ENCODE assay signal across 9 mouse cellular contexts in the genomic region with DNA sequence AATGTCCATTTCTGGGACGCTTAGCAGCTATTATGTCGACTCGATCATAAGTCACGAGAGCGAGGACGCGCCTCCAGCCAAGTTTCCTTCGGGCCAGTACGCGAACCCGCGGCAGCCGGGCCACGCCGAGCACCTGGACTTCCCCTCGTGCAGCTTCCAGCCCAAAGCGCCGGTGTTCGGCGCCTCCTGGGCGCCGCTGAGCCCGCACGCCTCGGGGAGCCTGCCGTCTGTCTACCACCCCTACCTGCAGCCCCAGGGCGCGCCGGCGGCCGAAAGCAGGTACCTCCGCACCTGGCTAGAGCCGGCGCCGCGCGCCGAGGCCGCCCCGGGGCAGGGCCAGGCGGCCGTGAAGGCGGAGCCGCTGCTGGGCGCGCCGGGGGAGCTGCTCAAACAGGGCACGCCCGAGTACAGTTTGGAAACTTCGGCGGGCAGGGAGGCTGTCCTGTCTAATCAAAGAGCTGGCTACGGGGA. TPM values are rescaled to one million over a fixed set of nuclear protein-coding genes. Genes with fewer than 3 reads are reported as not detected.
A peak's percentile ranks its signal among the peaks of the same experiment; 100 is the strongest.
DNase-seq lines count a peak whose midpoint lies in the region; ATAC-seq and TF ChIP-seq lines count a peak whose summit lies in the region.
"Had no signal": no experiment of that assay in that cellular context is flagged by ENCODE, and none has a peak within 500 bp of the region (broad histone marks: within the 10 kb centered on the region; RNA-seq: fewer than 3 reads in every experiment).

No protein-coding gene starts in this region.

- H3K36me3 ChIP-seq in forebrain, embryonic 12.5 days (replicated peaks) = no peaks in the 10 kb centered on the region
- H3K36me3 ChIP-seq in forebrain, embryonic 13.5 days (ENCODE audit: poor library complexity, severe bottlenecking) = no peaks in the 10 kb centered on the region
- H3K36me3 ChIP-seq in E14TG2a.4 (ENCODE audit: insufficient read depth, low read length) = no peaks in the 10 kb centered on the region
- no peaks in the 10 kb centered on the region for H3K36me3 ChIP-seq in hindbrain, postnatal 0 days (ENCODE audit: insufficient read depth, low read length)
- no peaks in the 10 kb centered on the region for H3K36me3 ChIP-seq in liver, embryonic 12.5 days
- H3K36me3 ChIP-seq in midbrain, embryonic 10.5 days = no peaks in the 10 kb centered on the region

- H3K9ac ChIP-seq in forebrain, embryonic 12.5 days = no peak overlapping the region
- H3K9ac ChIP-seq in forebrain, embryonic 13.5 days = no peak overlapping the region
- H3K9ac ChIP-seq in hindbrain, postnatal 0 days (replicated peaks; ENCODE audit: low read length) = no peak overlapping the region
- no peak overlapping the region for H3K9ac ChIP-seq in liver, embryonic 12.5 days

- under 1% methylated on average over 52 of the region's 52 CpGs for WGBS in forebrain, embryonic 12.5 days
- under 1% methylated on average over 43 of the region's 52 CpGs for WGBS in forebrain, embryonic 13.5 days
- under 1% methylated on average over 50 of the region's 52 CpGs for WGBS in hindbrain, postnatal 0 days
- WGBS in liver, embryonic 12.5 days (ENCODE audit: insufficient replicate concordance) = 1% methylated on average over 52 of the region's 52 CpGs
- under 1% methylated on average over 52 of the region's 52 CpGs for WGBS in midbrain, embryonic 10.5 days

- H3K27me3 ChIP-seq in forebrain, embryonic 12.5 days = peaks cover 97% of the 10 kb centered on the region
- H3K27me3 ChIP-seq in forebrain, embryonic 13.5 days = peaks cover 99% of the 10 kb centered on the region
- H3K27me3 ChIP-seq in E14TG2a.4 (ENCODE audit: insufficient read depth, low read length) = peaks cover 97% of the 10 kb centered on the region
- H3K27me3 ChIP-seq in hindbrain, postnatal 0 days (ENCODE audit: insufficient read depth, low read length) = peaks cover 95% of the 10 kb centered on the region
- H3K27me3 ChIP-seq in liver, embryonic 12.5 days (replicated peaks) = peaks cover 98% of the 10 kb centered on the region
- peaks cover 100% of the 10 kb centered on the region for H3K27me3 ChIP-seq in midbrain, embryonic 10.5 days (ENCODE audit: low read depth, poor library complexity, severe bottlenecking)

- no peaks in the 10 kb centered on the region for H3K9me3 ChIP-seq in forebrain, embryonic 12.5 days
- H3K9me3 ChIP-seq in forebrain, embryonic 13.5 days (replicated peaks) = no peaks in the 10 kb centered on the region
- no peaks in the 10 kb centered on the region for H3K9me3 ChIP-seq in E14TG2a.4 (ENCODE audit: low read length)
- H3K9me3 ChIP-seq in hindbrain, postnatal 0 days (ENCODE audit: low read length) = no peaks in the 10 kb centered on the region
- no peaks in the 10 kb centered on the region for H3K9me3 ChIP-seq in liver, embryonic 12.5 days (replicated peaks)
- H3K9me3 ChIP-seq in midbrain, embryonic 10.5 days (replicated peaks) = no peaks in the 10 kb centered on the region

- ATAC-seq in forebrain, embryonic 12.5 days (ENCODE audit: low FRiP score) = no peak
- no peak for ATAC-seq in forebrain, embryonic 13.5 days
- ATAC-seq in hindbrain, postnatal 0 days = no peak
- no peak for ATAC-seq in liver, embryonic 12.5 days

- H3K4me1 ChIP-seq in forebrain, embryonic 12.5 days = peaks cover 7% of the 10 kb centered on the region; the same call in 1 of the 2 replicates
- peaks cover 4% of the 10 kb centered on the region; the same call in 1 of the 2 replicates for H3K4me1 ChIP-seq in forebrain, embryonic 13.5 days
- peaks cover 26% of the 10 kb centered on the region for H3K4me1 ChIP-seq in E14TG2a.4 (replicated peaks; ENCODE audit: low read depth, low read length)
- no peaks in the 10 kb centered on the region for H3K4me1 ChIP-seq in hindbrain, postnatal 0 days (ENCODE audit: insufficient read depth, low read length)
- H3K4me1 ChIP-seq in liver, embryonic 12.5 days = peaks cover 13% of the 10 kb centered on the region; the same call in 1 of the 2 replicates
- peaks cover 18% of the 10 kb centered on the region for H3K4me1 ChIP-seq in midbrain, embryonic 10.5 days

- H3K4me3 ChIP-seq in forebrain, embryonic 12.5 days (replicated peaks) = 0 out of 2 replicates have a peak overlapping the region, but pooled peaks have one; percentile 10
- H3K4me3 ChIP-seq in forebrain, embryonic 13.5 days = no peak overlapping the region
- H3K4me3 ChIP-seq in E14TG2a.4 (replicated peaks; ENCODE audit: low read length) = peak overlapping the region; percentile 71
- H3K4me3 ChIP-seq in hindbrain, postnatal 0 days (ENCODE audit: low read length) = peak overlapping the region; percentile 14; the same call in 1 of the 2 replicates
- H3K4me3 ChIP-seq in liver, embryonic 12.5 days = peak overlapping the region; percentile 23
- no peak overlapping the region for H3K4me3 ChIP-seq in midbrain, embryonic 10.5 days

- H3K4me2 ChIP-seq in forebrain, embryonic 12.5 days = no peak overlapping the region
- H3K4me2 ChIP-seq in forebrain, embryonic 13.5 days = no peak overlapping the region
- peak overlapping the region; percentile 42; the same call in 1 of the 2 replicates for H3K4me2 ChIP-seq in hindbrain, postnatal 0 days (ENCODE audit: low read depth, low read length)
- H3K4me2 ChIP-seq in liver, embryonic 12.5 days = peak overlapping the region; percentile 40

- no peak for TF ChIP-seq CTCF in E14TG2a.4 (conservative IDR thresholded peaks at IDR 0.05; ENCODE audit: low read length)
- no peak for TF ChIP-seq CTCF in hindbrain, postnatal 0 days (IDR thresholded peaks at IDR 0.05; ENCODE audit: low read depth)

- H3K27ac ChIP-seq in forebrain, embryonic 12.5 days = no peak overlapping the region
- no peak overlapping the region for H3K27ac ChIP-seq in forebrain, embryonic 13.5 days
- H3K27ac ChIP-seq in hindbrain, postnatal 0 days = no peak overlapping the region
- no peak overlapping the region for H3K27ac ChIP-seq in liver, embryonic 12.5 days
- H3K27ac ChIP-seq in midbrain, embryonic 10.5 days (replicated peaks) = no peak overlapping the region

- no peak for DNase-seq in hindbrain, postnatal 0 days (ENCODE audit: low spot score)
- DNase-seq in right cerebral cortex, postnatal 25 days = no peak
- no peak for DNase-seq in midbrain, embryonic 10.5 days (ENCODE audit: low spot score)
- DNase-seq in layer of hippocampus, postnatal 10 days (ENCODE audit: low spot score in 2 of 2) = no peak

RNA-seq across cellular contexts. Expression of a gene that starts 0.3 kb away (rescaled TPM):
- not detected in 2 replicates for polyA plus RNA-seq in forebrain, embryonic 12.5 days (2016; fragmentation: Nextera tagmentation; extraction: Ambion mirVana)
- polyA plus RNA-seq in forebrain, embryonic 13.5 days (2015; fragmentation: Nextera tagmentation; extraction: Ambion mirVana) = not detected in 2 replicates
- total RNA-seq in hindbrain, postnatal 0 days (2014; rRNA removed) = 0.40 TPM in 1 of 2 replicates, not detected in the other
- polyA plus RNA-seq in hindbrain, postnatal 0 days (2015; fragmentation: Nextera tagmentation; extraction: Ambion mirVana) = 0.13 TPM in 1 of 2 replicates, not detected in the other
- polyA plus RNA-seq in liver, embryonic 12.5 days (2016; fragmentation: Nextera tagmentation; extraction: Ambion mirVana) = not detected in 2 replicates
- polyA plus RNA-seq in midbrain, embryonic 10.5 days (2016; fragmentation: Nextera tagmentation; extraction: Ambion mirVana) = not detected in 2 replicates
- total RNA-seq in layer of hippocampus, postnatal 10 days (2021) = not detected
- polyA plus RNA-seq: C2C12 had no signal

RNA-seq across cellular contexts. Expression of a gene that starts 10.1 kb away (rescaled TPM):
- polyA plus RNA-seq in forebrain, embryonic 12.5 days (2016; fragmentation: Nextera tagmentation; extraction: Ambion mirVana) = not detected in 2 replicates
- not detected in 2 replicates for polyA plus RNA-seq in forebrain, embryonic 13.5 days (2015; fragmentation: Nextera tagmentation; extraction: Ambion mirVana)
- total RNA-seq in hindbrain, postnatal 0 days (2014; rRNA removed) = 28.0 and 66.5 TPM in 2 replicates
- polyA plus RNA-seq in hindbrain, postnatal 0 days (2015; fragmentation: Nextera tagmentation; extraction: Ambion mirVana) = 4.6 and 6.2 TPM in 2 replicates
- not detected in 2 replicates for polyA plus RNA-seq in liver, embryonic 12.5 days (2016; fragmentation: Nextera tagmentation; extraction: Ambion mirVana)
- polyA plus RNA-seq in midbrain, embryonic 10.5 days (2016; fragmentation: Nextera tagmentation; extraction: Ambion mirVana) = not detected in 2 replicates
- total RNA-seq in layer of hippocampus, postnatal 10 days (2021) = not detected

RNA-seq across cellular contexts. Expression of a gene that starts 14.8 kb away (rescaled TPM):
- not detected in 2 replicates for polyA plus RNA-seq in forebrain, embryonic 12.5 days (2016; fragmentation: Nextera tagmentation; extraction: Ambion mirVana)
- not detected in 2 replicates for polyA plus RNA-seq in forebrain, embryonic 13.5 days (2015; fragmentation: Nextera tagmentation; extraction: Ambion mirVana)
- 11.0 and 21.7 TPM in 2 replicates for total RNA-seq in hindbrain, postnatal 0 days (2014; rRNA removed)
- polyA plus RNA-seq in hindbrain, postnatal 0 days (2015; fragmentation: Nextera tagmentation; extraction: Ambion mirVana) = 10.1 and 16.8 TPM in 2 replicates
- polyA plus RNA-seq in liver, embryonic 12.5 days (2016; fragmentation: Nextera tagmentation; extraction: Ambion mirVana) = 0.18 and 0.37 TPM in 2 replicates
- not detected in 2 replicates for polyA plus RNA-seq in midbrain, embryonic 10.5 days (2016; fragmentation: Nextera tagmentation; extraction: Ambion mirVana)
- total RNA-seq in layer of hippocampus, postnatal 10 days (2021) = not detected

RNA-seq across cellular contexts. Expression of a gene that starts 20.7 kb away (rescaled TPM):
- not detected in 2 replicates for polyA plus RNA-seq in forebrain, embryonic 12.5 days (2016; fragmentation: Nextera tagmentation; extraction: Ambion mirVana)
- polyA plus RNA-seq in forebrain, embryonic 13.5 days (2015; fragmentation: Nextera tagmentation; extraction: Ambion mirVana) = not detected in 2 replicates
- total RNA-seq in hindbrain, postnatal 0 days (2014; rRNA removed) = 23.2 and 30.2 TPM in 2 replicates
- 29.0 and 36.3 TPM in 2 replicates for polyA plus RNA-seq in hindbrain, postnatal 0 days (2015; fragmentation: Nextera tagmentation; extraction: Ambion mirVana)
- polyA plus RNA-seq in liver, embryonic 12.5 days (2016; fragmentation: Nextera tagmentation; extraction: Ambion mirVana) = 0.30 TPM in 2 replicates
- polyA plus RNA-seq in midbrain, embryonic 10.5 days (2016; fragmentation: Nextera tagmentation; extraction: Ambion mirVana) = not detected in 2 replicates
- total RNA-seq in layer of hippocampus, postnatal 10 days (2021) = not detected

RNA-seq across cellular contexts. Expression of a gene that starts 31.6 kb away (rescaled TPM):
- not detected in 2 replicates for polyA plus RNA-seq in forebrain, embryonic 12.5 days (2016; fragmentation: Nextera tagmentation; extraction: Ambion mirVana)
- 0.09 TPM in 1 of 2 replicates, not detected in the other for polyA plus RNA-seq in forebrain, embryonic 13.5 days (2015; fragmentation: Nextera tagmentation; extraction: Ambion mirVana)
- total RNA-seq in hindbrain, postnatal 0 days (2014; rRNA removed) = 16.5 and 24.3 TPM in 2 replicates
- polyA plus RNA-seq in hindbrain, postnatal 0 days (2015; fragmentation: Nextera tagmentation; extraction: Ambion mirVana) = 109 and 113 TPM in 2 replicates
- 1.3 and 1.5 TPM in 2 replicates for polyA plus RNA-seq in liver, embryonic 12.5 days (2016; fragmentation: Nextera tagmentation; extraction: Ambion mirVana)
- not detected in 2 replicates for polyA plus RNA-seq in midbrain, embryonic 10.5 days (2016; fragmentation: Nextera tagmentation; extraction: Ambion mirVana)
- not detected for total RNA-seq in layer of hippocampus, postnatal 10 days (2021)
- polyA plus RNA-seq: C2C12 had no signal

Comparison
In these comparisons a context has a peak if more than half of its experiments do, and no peak if none do; other contexts are left out.
1. H3K4me3 ChIP-seq: peak in forebrain, embryonic 12.5 days (single experiment), E14TG2a.4 (single experiment), hindbrain, postnatal 0 days (single experiment) and liver, embryonic 12.5 days (single experiment); none in forebrain, embryonic 13.5 days (single experiment) and midbrain, embryonic 10.5 days (single experiment).
2. H3K4me2 ChIP-seq: peak in hindbrain, postnatal 0 days (single experiment) and liver, embryonic 12.5 days (single experiment); none in forebrain, embryonic 12.5 days (single experiment) and forebrain, embryonic 13.5 days (single experiment).